Mouse (Mus musculus): ENCODE measurements around the gene Catspere2. TPM values are rescaled to one million over a fixed set of nuclear protein-coding genes. Genes with fewer than 3 reads are reported as not detected.
A peak's percentile ranks its signal among the peaks of the same experiment; 100 is the strongest.
"Not testable (repeated sequence)": the region's sequence is repeated elsewhere in the genome, so short reads cannot be mapped to it uniquely, and the experiment has no call there.

Catspere2 gene
- polyA plus RNA-seq, 1 experiment from 2014 or later = 0.42 TPM

DNA sequence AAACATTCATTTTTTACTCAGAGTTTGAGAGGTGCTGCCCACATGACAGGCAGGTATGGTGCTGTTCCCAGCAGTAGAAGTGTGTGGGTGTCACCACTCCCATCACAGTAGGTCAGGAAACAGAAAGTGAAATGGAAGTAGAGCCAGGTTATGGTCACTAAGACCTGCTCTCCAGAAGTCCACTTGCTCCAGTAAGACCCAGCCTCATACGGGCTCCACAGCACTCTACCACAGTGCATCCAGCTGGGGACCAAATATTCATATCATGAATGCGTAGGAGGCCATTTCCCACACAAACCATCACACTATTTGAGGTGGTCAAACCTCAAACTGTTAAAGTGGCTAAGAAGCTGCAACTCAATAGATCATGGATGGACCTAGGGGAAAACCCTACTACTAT is 199.0 kb downstream of the Catspere2 start:
- 80% methylated on average over 2 of the region's 2 CpGs for WGBS

DNA sequence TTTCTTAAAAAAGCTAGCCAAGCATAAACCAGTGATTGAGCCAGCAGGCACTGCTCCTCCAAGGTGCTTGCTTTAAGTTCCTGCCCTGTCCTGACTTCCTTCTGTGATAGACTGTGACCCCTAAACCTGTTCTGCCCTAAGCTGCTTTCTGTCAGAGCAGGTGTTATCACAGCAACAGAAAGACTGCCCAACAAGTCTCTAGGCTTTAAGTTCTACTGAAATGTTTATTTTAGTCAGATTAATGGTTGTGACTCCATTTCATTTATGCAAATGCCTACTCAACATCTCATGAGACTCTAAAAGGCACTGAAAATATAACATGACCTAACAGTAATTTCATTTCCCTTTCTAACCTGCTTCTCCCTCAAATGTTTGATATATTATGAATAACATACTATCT is 202.4 kb downstream of the Catspere2 start:
- H3K9ac ChIP-seq = no peak overlapping the region
- ATAC-seq (ENCODE audit: borderline replicate concordance, extremely low read depth, low FRiP score, low TSS enrichment) = no peak
- no peak overlapping the region for H3K27ac ChIP-seq

More for the DNA sequence above, 199.0 kb downstream of the Catspere2 start:
- Histone ChIP-seq H3K4me2 (no peak overlapping the region), H3K36me3 (no peaks in the 10 kb centered on the region), H3K9me3 (no peaks in the 10 kb centered on the region), H3K4me1 (no peaks in the 10 kb centered on the region), H3K27me3 (no peaks in the 10 kb centered on the region), H3K4me3 (no peak overlapping the region), H3K9ac (no peak overlapping the region), H3K27ac (no peak overlapping the region)
- ATAC-seq (ENCODE audit: borderline replicate concordance, extremely low read depth, low FRiP score, low TSS enrichment) = no peak

DNA sequence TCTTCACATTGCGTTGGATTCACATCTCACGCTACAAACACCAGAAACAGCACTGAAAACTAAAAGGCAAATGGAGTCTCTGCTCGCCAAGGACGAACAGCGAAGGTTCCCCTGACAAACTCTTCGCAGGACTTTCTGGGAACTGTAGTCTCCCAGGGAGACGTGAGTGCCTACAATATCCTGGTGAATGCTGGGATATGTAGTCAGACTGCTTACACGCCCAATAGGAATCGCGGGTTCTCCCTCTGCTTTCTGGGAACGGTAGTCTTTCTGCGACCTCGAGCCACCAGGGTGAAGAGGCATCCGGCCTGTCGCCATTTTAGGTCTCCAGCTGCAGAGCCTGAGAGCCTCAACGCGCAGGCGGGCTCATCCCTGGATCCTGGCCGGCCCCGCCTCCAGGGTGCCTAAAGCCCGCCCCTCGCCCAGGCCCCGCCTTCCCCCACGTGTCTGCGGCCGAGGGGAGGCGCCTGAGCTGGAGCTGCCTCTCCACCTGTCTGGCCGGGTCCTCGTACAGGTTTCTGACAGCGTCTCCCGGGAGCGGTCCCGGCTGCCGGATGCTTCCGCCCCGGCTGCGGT is 204.1 kb downstream of the Catspere2 start, which contains the start of gene Desi2:
Gene Desi2, plus strand, starts transcription at position 202 of the 576 bp plus-strand sequence.
- not testable (repeated sequence) for H3K9me3 ChIP-seq, H3K4me1 ChIP-seq, H3K36me3 ChIP-seq, H3K27me3 ChIP-seq
- WGBS = under 1% methylated on average over 37 of the region's 37 CpGs
- peak; percentile 99 for ATAC-seq (ENCODE audit: borderline replicate concordance, extremely low read depth, low FRiP score, low TSS enrichment)
- peak within 1 kb of the TSS; percentile 59 for H3K9ac ChIP-seq
- peak within 1 kb of the TSS; percentile 85 for H3K27ac ChIP-seq
- peak within 1 kb of the TSS; percentile 65 for H3K4me2 ChIP-seq
- peak within 1 kb of the TSS; percentile 74 for H3K4me3 ChIP-seq

More for the DNA sequence above, 202.4 kb downstream of the Catspere2 start:
- Histone ChIP-seq H3K36me3 (no peaks in the 10 kb centered on the region), H3K4me1 (peaks cover 10% of the 10 kb centered on the region; the same call in 1 of the 2 replicates), H3K4me2 (no peak overlapping the region), H3K9me3 (no peaks in the 10 kb centered on the region), H3K4me3 (no peak overlapping the region), H3K27me3 (no peaks in the 10 kb centered on the region)

DNA sequence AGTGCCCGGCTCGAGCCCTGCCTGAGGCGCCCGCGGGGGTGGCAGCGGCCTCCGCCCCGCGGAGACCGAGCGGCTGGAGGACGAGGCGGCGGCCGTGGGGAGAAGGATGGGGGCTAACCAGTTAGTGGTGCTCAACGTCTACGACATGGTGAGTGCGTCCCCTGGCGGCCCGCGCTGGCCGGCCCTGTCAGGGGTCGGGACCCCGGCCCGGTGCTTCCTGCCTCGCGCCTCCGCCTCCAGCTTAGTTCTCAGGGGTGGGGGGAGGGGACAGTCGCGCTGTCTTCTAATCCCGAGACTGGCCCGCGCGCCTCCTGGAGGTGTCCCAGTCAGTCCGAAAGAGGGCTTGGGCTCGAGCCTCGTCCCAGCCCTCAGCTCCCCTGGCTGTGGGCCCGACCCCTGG is 204.6 kb downstream of the Catspere2 start:
- H3K9me3 ChIP-seq, H3K27me3 ChIP-seq, H3K36me3 ChIP-seq, H3K4me1 ChIP-seq: not testable (repeated sequence)
- Histone ChIP-seq H3K27ac (peak overlapping the region; percentile 85), H3K4me2 (peak overlapping the region; percentile 51), H3K9ac (peak overlapping the region; percentile 59), H3K4me3 (peak overlapping the region; percentile 74)
- ATAC-seq (ENCODE audit: borderline replicate concordance, extremely low read depth, low FRiP score, low TSS enrichment) = peak; percentile 68; the same call in 1 of the 2 replicates
- 0% methylated on average over 23 of the region's 38 CpGs for WGBS

DNA sequence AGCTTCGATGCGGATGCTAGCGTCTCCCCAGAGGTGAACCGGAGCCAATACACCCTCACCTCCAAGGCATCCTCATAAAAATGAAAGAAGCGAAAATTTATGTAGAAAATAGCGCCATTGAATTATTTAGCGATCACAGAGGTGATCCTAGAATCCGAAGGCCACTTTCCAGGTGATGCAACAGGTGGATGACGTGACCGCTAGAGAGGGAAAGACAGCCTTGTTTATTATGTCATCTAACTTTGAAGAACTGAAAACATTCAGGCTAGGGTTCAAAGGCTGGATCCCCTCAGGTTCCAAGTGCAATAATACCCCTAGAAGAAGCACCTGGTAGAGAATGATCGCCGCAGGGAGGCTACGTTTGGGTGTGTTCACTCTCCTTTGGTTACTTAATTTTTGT is 205.2 kb downstream of the Catspere2 start:
- no peaks in the 10 kb centered on the region for H3K9me3 ChIP-seq
- H3K36me3 ChIP-seq = no peaks in the 10 kb centered on the region
- no peak overlapping the region for H3K27ac ChIP-seq
- peak overlapping the region; percentile 65 for H3K4me2 ChIP-seq
- peak overlapping the region; percentile 14; the same call in 1 of the 2 replicates for H3K9ac ChIP-seq
- peaks cover 10% of the 10 kb centered on the region; the same call in 1 of the 2 replicates for H3K4me1 ChIP-seq
- no peak for ATAC-seq (ENCODE audit: borderline replicate concordance, extremely low read depth, low FRiP score, low TSS enrichment)
- WGBS = 11% methylated on average over 13 of the region's 13 CpGs
- H3K4me3 ChIP-seq = peak overlapping the region; percentile 40
- no peaks in the 10 kb centered on the region for H3K27me3 ChIP-seq

DNA sequence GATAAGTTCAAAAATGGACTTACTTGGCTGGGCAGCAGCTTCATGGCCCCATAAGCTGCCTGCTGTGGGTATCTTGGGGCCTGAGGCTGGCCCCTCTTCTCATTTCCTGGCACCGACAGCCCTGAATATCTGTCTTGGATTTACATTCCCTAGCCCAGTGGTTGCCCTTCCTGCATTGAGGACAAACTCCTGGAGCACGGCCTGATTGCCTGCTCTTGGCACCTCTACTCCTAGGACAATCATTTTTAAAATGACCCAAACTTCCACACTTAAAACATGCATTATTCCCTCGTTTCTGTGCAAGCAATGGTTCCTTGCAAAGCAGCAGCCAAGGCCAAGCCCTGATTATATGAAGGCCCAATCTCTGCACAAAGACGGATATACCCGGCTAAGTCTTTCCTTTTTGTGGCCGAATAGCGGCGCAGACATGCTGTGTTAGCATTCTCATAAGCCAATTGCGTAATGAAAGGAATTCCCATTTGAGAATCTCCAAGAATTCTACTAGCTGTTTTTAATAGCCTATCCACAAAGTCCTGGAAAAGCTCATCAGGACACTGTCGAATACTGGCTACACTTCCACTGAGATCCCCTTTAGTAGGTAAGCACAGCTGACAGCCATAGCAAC is 222.6 kb downstream of the Catspere2 start:
- H3K9ac ChIP-seq = no peak overlapping the region
- no peak overlapping the region for H3K4me3 ChIP-seq
- H3K4me2 ChIP-seq = no peak overlapping the region
- ATAC-seq (ENCODE audit: borderline replicate concordance, extremely low read depth, low FRiP score, low TSS enrichment) = no peak
- H3K27me3 ChIP-seq = no peaks in the 10 kb centered on the region
- H3K36me3 ChIP-seq = no peaks in the 10 kb centered on the region
- WGBS = 68% methylated on average over 10 of the region's 10 CpGs
- H3K4me1 ChIP-seq = 0 out of 2 replicates have a peak, but pooled peaks cover 8% of the 10 kb centered on the region
- H3K27ac ChIP-seq = peak overlapping the region; percentile 39; the same call in 1 of the 2 replicates
- H3K9me3 ChIP-seq = no peaks in the 10 kb centered on the region

DNA sequence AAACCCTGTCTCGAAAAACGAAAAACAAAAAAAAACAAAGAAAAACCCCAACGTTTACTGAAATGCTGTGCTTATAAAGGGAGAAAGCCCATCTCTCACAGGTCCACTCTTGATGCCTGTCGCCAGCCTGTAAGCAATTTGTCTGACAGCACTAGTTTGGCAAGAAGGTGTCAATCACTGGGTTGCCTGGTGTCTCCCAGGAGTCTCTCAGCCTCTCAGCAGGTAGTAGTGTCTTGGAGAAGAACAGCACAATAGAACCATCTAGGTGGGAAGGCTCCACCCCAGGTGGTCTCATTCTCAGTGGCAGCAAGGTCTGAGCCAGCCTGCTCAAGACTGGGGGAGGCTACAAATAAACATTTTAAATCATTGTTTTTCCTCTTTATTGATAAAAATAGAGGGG is 224.6 kb downstream of the Catspere2 start:
- not testable (repeated sequence) for H3K9ac ChIP-seq; H3K4me3 ChIP-seq; H3K36me3 ChIP-seq; H3K4me1 ChIP-seq; ATAC-seq (ENCODE audit: borderline replicate concordance, extremely low read depth, low FRiP score, low TSS enrichment); H3K27ac ChIP-seq; H3K27me3 ChIP-seq; H3K4me2 ChIP-seq; H3K9me3 ChIP-seq
- WGBS = 90% methylated on average over 4 of the region's 4 CpGs

DNA sequence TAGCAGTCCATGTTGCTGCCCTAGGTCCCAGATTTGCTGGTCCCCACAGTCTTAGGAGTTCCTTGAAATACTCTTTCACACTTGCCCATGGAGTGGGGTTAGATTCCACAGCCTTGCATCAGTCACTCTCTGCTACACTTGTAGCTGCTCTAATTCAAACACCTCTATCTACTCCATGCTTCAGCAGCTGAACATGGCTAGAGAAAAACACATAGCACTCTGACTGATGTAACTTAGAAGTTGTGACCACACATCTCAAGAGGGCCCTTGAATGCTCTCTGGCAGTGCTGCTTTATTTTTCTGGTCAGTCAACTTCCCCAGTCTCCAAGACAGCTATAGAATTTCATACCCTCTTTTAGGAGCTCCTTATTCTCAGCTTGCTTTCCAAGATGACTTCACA is 226.7 kb downstream of the Catspere2 start:
- Histone ChIP-seq H3K4me2 (no peak overlapping the region), H3K4me1 (0 out of 2 replicates have a peak, but pooled peaks cover 8% of the 10 kb centered on the region), H3K27me3 (no peaks in the 10 kb centered on the region), H3K9ac (no peak overlapping the region), H3K9me3 (no peaks in the 10 kb centered on the region), H3K4me3 (no peak overlapping the region), H3K36me3 (no peaks in the 10 kb centered on the region), H3K27ac (peak overlapping the region; percentile 63)
- peak; percentile 84; the same call in 1 of the 2 replicates for ATAC-seq (ENCODE audit: borderline replicate concordance, extremely low read depth, low FRiP score, low TSS enrichment)

DNA sequence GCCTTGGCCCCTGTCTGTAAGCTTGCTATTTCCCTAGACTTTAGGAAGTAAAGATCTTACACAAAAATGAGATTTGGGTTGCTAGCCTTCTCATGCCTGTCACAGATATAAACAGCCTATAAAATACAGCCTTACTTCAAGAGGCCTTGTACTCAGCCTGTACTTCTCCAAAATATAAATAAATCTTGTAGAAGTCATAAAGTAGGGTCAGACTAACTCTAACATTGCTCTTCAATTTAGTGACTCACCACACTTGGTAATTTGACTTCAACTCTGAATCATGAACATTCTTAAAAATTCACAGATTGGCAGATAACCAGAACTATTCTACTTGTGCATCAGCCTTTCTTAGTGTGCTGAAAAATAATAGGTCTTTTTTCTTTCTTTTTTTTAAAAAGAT is 233.9 kb downstream of the Catspere2 start:
- H3K27me3 ChIP-seq = no peaks in the 10 kb centered on the region
- H3K9ac ChIP-seq = no peak overlapping the region
- H3K4me3 ChIP-seq = no peak overlapping the region
- no peak overlapping the region for H3K27ac ChIP-seq
- peaks cover 16% of the 10 kb centered on the region for H3K4me1 ChIP-seq
- no peak for ATAC-seq (ENCODE audit: borderline replicate concordance, extremely low read depth, low FRiP score, low TSS enrichment)
- no peak overlapping the region for H3K4me2 ChIP-seq
- no peaks in the 10 kb centered on the region for H3K36me3 ChIP-seq
- no peaks in the 10 kb centered on the region for H3K9me3 ChIP-seq

DNA sequence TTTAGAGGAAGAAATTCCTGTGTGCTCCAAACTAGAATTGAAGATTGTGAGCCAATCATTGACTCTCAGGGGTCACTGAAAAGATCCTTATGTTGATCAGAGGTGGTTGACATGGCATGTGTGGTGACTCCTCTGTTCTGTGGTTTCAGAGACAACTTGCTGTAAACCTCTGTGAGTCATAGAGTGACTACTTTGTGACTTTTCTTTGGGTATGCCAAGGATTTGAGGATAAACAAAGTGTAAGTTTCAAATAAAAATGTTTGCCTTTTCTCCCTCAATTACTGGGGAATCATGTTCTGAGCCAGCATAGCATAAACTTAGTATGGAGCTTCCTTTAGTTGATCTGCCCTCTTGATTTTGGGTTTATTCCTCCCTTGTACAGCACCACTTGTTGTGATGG is 235.1 kb downstream of the Catspere2 start:
- Histone ChIP-seq H3K4me1 (peaks cover 16% of the 10 kb centered on the region), H3K9me3 (no peaks in the 10 kb centered on the region), H3K4me2 (no peak overlapping the region), H3K27me3 (no peaks in the 10 kb centered on the region), H3K4me3 (no peak overlapping the region), H3K27ac (peak overlapping the region; percentile 5; the same call in 1 of the 2 replicates), H3K36me3 (no peaks in the 10 kb centered on the region), H3K9ac (no peak overlapping the region)
- ATAC-seq (ENCODE audit: borderline replicate concordance, extremely low read depth, low FRiP score, low TSS enrichment) = no peak

DNA sequence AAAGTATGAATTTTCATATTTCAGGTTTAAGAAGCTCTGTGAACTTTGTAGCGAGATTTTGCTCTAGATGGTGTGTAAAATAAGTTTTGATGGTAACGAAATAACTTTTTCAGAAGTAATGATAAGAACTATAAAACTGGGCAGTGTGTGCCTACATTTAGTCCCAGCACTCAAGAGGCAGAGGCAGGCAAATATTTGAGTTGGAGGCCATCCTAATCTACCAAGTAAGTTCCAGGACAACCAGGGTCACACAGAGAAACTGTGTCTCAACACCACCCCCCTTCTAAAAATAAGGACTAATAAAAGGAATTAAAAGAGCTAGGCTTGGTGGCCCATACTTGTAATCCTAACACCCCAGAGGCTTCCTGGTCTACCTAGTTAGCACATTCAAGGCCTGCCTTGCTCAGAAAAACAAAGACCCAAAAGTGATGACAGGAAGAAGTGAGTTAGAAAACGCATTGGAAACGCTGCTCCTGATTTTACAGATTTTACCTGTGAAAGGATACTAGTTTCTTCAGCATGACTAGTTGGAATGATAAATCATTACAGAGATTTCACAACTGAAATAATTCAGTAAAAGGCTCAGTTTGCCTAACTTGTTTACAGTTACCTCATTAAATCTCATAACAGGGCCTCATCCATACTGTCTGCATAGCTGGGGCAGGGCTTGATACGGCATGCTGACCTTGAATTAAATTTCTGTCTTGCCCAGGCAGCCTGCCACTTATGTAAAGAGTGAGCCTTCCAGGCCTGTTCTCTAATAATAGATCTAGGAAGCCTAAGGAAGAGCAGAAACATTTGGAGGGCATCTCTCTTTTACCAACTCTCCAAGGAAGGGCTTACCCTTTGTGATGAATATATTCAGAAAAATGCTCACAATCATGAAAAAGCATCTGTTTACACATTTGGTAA is 236.2 kb downstream of the Catspere2 start:
- Histone ChIP-seq H3K4me1 (peaks cover 16% of the 10 kb centered on the region), H3K4me3 (no peak overlapping the region), H3K4me2 (no peak overlapping the region), H3K27me3 (no peaks in the 10 kb centered on the region), H3K9me3 (no peaks in the 10 kb centered on the region), H3K9ac (no peak overlapping the region), H3K27ac (peak overlapping the region; percentile 27), H3K36me3 (no peaks in the 10 kb centered on the region)
- ATAC-seq (ENCODE audit: borderline replicate concordance, extremely low read depth, low FRiP score, low TSS enrichment) = no peak
- 48% methylated on average over 5 of the region's 5 CpGs for whole genome bisulfite sequencing

All from lung, embryonic 15.5 days (tissue).